Mouse (Mus musculus) midbrain, embryonic 15.5 days (tissue): ENCODE results near the gene Rrp9. TPM values are rescaled to one million over a fixed set of nuclear protein-coding genes. Genes with fewer than 3 reads are reported as not detected.
A peak's percentile ranks its signal among the peaks of the same experiment; 100 is the strongest.

Source experiments
- ATAC-seq: fragments of 200-750 bp; cut with Nextera tagmentation; replicated peaks from 2 replicates; pipeline ENCODE4 v1.8.0; 2017; ENCODE audit warnings: moderate TSS enrichment
- H3K27ac ChIP-seq: fragments of 300-500 bp; sonication (generic); 2 replicates; pipeline ENCODE4 v1.5.1; 2015; ENCODE audit warnings: mild to moderate bottlenecking, inconsistent platforms
- H3K27me3 ChIP-seq: fragments of 300-500 bp; sonication (generic); replicated peaks from 2 replicates; pipeline ENCODE4 v1.6.1; 2015; ENCODE audit warnings: inconsistent platforms
- H3K36me3 ChIP-seq: fragments of 300-500 bp; sonication (generic); replicated peaks from 2 replicates; pipeline ENCODE4 v1.6.1; 2015; ENCODE audit warnings: inconsistent platforms
- H3K4me1 ChIP-seq: fragments of 300-500 bp; sonication (generic); 2 replicates; pipeline ENCODE4 v1.6.1; 2015; ENCODE audit warnings: inconsistent platforms
- H3K4me2 ChIP-seq: fragments of 300-500 bp; sonication (generic); 2 replicates; pipeline ENCODE4 v1.6.1; 2015; ENCODE audit warnings: inconsistent platforms, mild to moderate bottlenecking, moderate library complexity
- H3K4me3 ChIP-seq: fragments of 300-500 bp; sonication (generic); 2 replicates; pipeline ENCODE4 v1.5.1; 2015; ENCODE audit warnings: mild to moderate bottlenecking, inconsistent platforms
- H3K9ac ChIP-seq: fragments of 300-500 bp; sonication (generic); 2 replicates; pipeline ENCODE4 v1.6.1; 2015; ENCODE audit warnings: mild to moderate bottlenecking, inconsistent platforms
- H3K9me3 ChIP-seq: fragments of 300-500 bp; sonication (generic); 2 replicates; pipeline ENCODE4 v1.6.1; 2016; ENCODE audit warnings: inconsistent platforms
- WGBS: fragments of 180-500 bp; shearing (Covaris S2); methylation state at CpG from one replicate; pipeline ENCODE4 v1.1.7; 2015; ENCODE audit warnings: mixed read lengths; 5-methylcytosine and 5-hydroxymethylcytosine counted together
- polyA plus RNA-seq: library from polyadenylated mRNA; unstranded; fragments of >200 nt; fragmentation: Nextera tagmentation; extraction: Ambion mirVana; gene quantifications from 2 replicates; pipeline ENCODE4 v1.2.1, GENCODE M21; 2015

Gene Rrp9
- polyA plus RNA-seq = 51.2 and 52.3 TPM in 2 replicates

- no peak for ATAC-seq
- Histone ChIP-seq H3K9ac (peak within 1 kb of the TSS; percentile 26), H3K27me3 (no peaks in the 10 kb centered on the region), H3K4me3 (peak within 1 kb of the TSS; percentile 72), H3K36me3 (no peaks in the 10 kb centered on the region), H3K4me1 (peaks cover 32% of the 10 kb centered on the region), H3K4me2 (peak within 1 kb of the TSS; percentile 34), H3K9me3 (no peaks in the 10 kb centered on the region), H3K27ac (0 out of 2 replicates have a peak within 1 kb of the TSS, but pooled peaks have one; percentile 51)
- WGBS = 87% methylated on average over 10 of the region's 10 CpGs
Observed at GRCm38 (mm10) chr9:106475663-106476001, at the start of gene Rrp9. Gene Rrp9 (plus strand): TSS chr9:106475963.

- Histone ChIP-seq H3K9me3 (no peaks in the 10 kb centered on the region), H3K9ac (peak overlapping the region; percentile 60), H3K27ac (peak overlapping the region; percentile 95), H3K4me3 (peak overlapping the region; percentile 66), H3K4me2 (peak overlapping the region; percentile 81), H3K36me3 (peaks cover 15% of the 10 kb centered on the region), H3K27me3 (no peaks in the 10 kb centered on the region), H3K4me1 (peaks cover 19% of the 10 kb centered on the region)
- peak; percentile 73 for ATAC-seq
- 9% methylated on average over 11 of the region's 11 CpGs for WGBS
Observed at GRCm38 (mm10) chr9:106428719-106429220, 47.0 kb upstream of the Rrp9 start.

GRCm38 (mm10) chr9:106429221-106430014 lies 46.3 kb upstream of the Rrp9 start, which contains the start of gene Rpl29:
Gene Rpl29 (plus strand): TSS chr9:106429454.
- Histone ChIP-seq H3K27me3 (no peaks in the 10 kb centered on the region), H3K9me3 (no peaks in the 10 kb centered on the region), H3K4me3 (peak within 1 kb of the TSS; percentile 66), H3K36me3 (peaks cover 15% of the 10 kb centered on the region), H3K27ac (peak within 1 kb of the TSS; percentile 95), H3K9ac (peak within 1 kb of the TSS; percentile 83), H3K4me1 (peaks cover 19% of the 10 kb centered on the region), H3K4me2 (peak within 1 kb of the TSS; percentile 81)
- WGBS = under 1% methylated on average over 55 of the region's 55 CpGs
- ATAC-seq = peak; percentile 88

GRCm38 (mm10) chr9:106430015-106430264 lies 45.8 kb upstream of the Rrp9 start:
- H3K4me3 ChIP-seq = peak overlapping the region; percentile 66
- no peaks in the 10 kb centered on the region for H3K27me3 ChIP-seq
- H3K9me3 ChIP-seq = no peaks in the 10 kb centered on the region
- peaks cover 19% of the 10 kb centered on the region for H3K4me1 ChIP-seq
- H3K4me2 ChIP-seq = peak overlapping the region; percentile 81
- peak overlapping the region; percentile 95 for H3K27ac ChIP-seq
- WGBS = 1% methylated on average over 4 of the region's 4 CpGs
- peak overlapping the region; percentile 83 for H3K9ac ChIP-seq
- peaks cover 15% of the 10 kb centered on the region for H3K36me3 ChIP-seq
- no peak for ATAC-seq

GRCm38 (mm10) chr9:106433389-106433788 lies 42.4 kb upstream of the Rrp9 start:
- no peaks in the 10 kb centered on the region for H3K9me3 ChIP-seq
- no peak overlapping the region for H3K27ac ChIP-seq
- H3K36me3 ChIP-seq = peaks cover 15% of the 10 kb centered on the region
- H3K4me2 ChIP-seq = no peak overlapping the region
- ATAC-seq = no peak
- H3K4me1 ChIP-seq = peaks cover 29% of the 10 kb centered on the region
- WGBS = 79% methylated on average over 7 of the region's 7 CpGs
- no peak overlapping the region for H3K4me3 ChIP-seq
- H3K9ac ChIP-seq = no peak overlapping the region
- H3K27me3 ChIP-seq = no peaks in the 10 kb centered on the region

GRCm38 (mm10) chr9:106436566-106436965 lies 39.2 kb upstream of the Rrp9 start:
- no peaks in the 10 kb centered on the region for H3K27me3 ChIP-seq
- H3K4me2 ChIP-seq = no peak overlapping the region
- H3K4me3 ChIP-seq = no peak overlapping the region
- H3K9ac ChIP-seq = no peak overlapping the region
- WGBS = 82% methylated on average over 9 of the region's 9 CpGs
- peaks cover 12% of the 10 kb centered on the region for H3K36me3 ChIP-seq
- no peak for ATAC-seq
- no peak overlapping the region for H3K27ac ChIP-seq
- no peaks in the 10 kb centered on the region for H3K9me3 ChIP-seq
- H3K4me1 ChIP-seq = peaks cover 21% of the 10 kb centered on the region

- Histone ChIP-seq H3K27ac (no peak overlapping the region), H3K36me3 (no peaks in the 10 kb centered on the region), H3K4me1 (peaks cover 27% of the 10 kb centered on the region), H3K9ac (no peak overlapping the region), H3K27me3 (no peaks in the 10 kb centered on the region), H3K4me2 (no peak overlapping the region), H3K4me3 (no peak overlapping the region), H3K9me3 (no peaks in the 10 kb centered on the region)
- no peak for ATAC-seq
- 75% methylated on average over 5 of the region's 5 CpGs for WGBS
Observed at GRCm38 (mm10) chr9:106442680-106443079, 33.1 kb upstream of the Rrp9 start.

- Histone ChIP-seq H3K36me3 (no peaks in the 10 kb centered on the region), H3K9me3 (no peaks in the 10 kb centered on the region), H3K9ac (no peak overlapping the region), H3K4me1 (peaks cover 28% of the 10 kb centered on the region), H3K27ac (no peak overlapping the region), H3K4me2 (no peak overlapping the region), H3K4me3 (no peak overlapping the region), H3K27me3 (no peaks in the 10 kb centered on the region)
- 77% methylated on average over 4 of the region's 4 CpGs for WGBS
- ATAC-seq = no peak
Observed at GRCm38 (mm10) chr9:106444836-106445235, 30.9 kb upstream of the Rrp9 start.

GRCm38 (mm10) chr9:106447348-106447747 lies 28.4 kb upstream of the Rrp9 start, which contains the start of the genes Abhd14b and Abhd14a:
Gene Abhd14b (plus strand): TSS chr9:106447459.
Gene Abhd14a (minus strand): TSS chr9:106447678.
- H3K36me3 ChIP-seq = no peaks in the 10 kb centered on the region
- peak within 1 kb of the TSS; percentile 70 for H3K27ac ChIP-seq
- H3K4me1 ChIP-seq = peaks cover 34% of the 10 kb centered on the region
- H3K9me3 ChIP-seq = no peaks in the 10 kb centered on the region
- H3K4me3 ChIP-seq = peak within 1 kb of the TSS; percentile 45
- peak within 1 kb of the TSS; percentile 76 for H3K4me2 ChIP-seq
- under 1% methylated on average over 24 of the region's 24 CpGs for WGBS
- H3K9ac ChIP-seq = peak within 1 kb of the TSS; percentile 66
- ATAC-seq = peak; percentile 81
- no peaks in the 10 kb centered on the region for H3K27me3 ChIP-seq

GRCm38 (mm10) chr9:106447951-106448350 lies 27.8 kb upstream of the Rrp9 start:
- WGBS = 42% methylated on average over 9 of the region's 9 CpGs
- no peaks in the 10 kb centered on the region for H3K36me3 ChIP-seq
- no peaks in the 10 kb centered on the region for H3K27me3 ChIP-seq
- H3K4me1 ChIP-seq = peaks cover 40% of the 10 kb centered on the region
- peak overlapping the region; percentile 45 for H3K4me3 ChIP-seq
- H3K27ac ChIP-seq = peak overlapping the region; percentile 70
- peak overlapping the region; percentile 66; the same call in 1 of the 2 replicates for H3K9ac ChIP-seq
- H3K9me3 ChIP-seq = no peaks in the 10 kb centered on the region
- peak overlapping the region; percentile 76 for H3K4me2 ChIP-seq
- ATAC-seq = peak; percentile 43; the same call in 1 of the 2 replicates

- H3K9ac ChIP-seq = peak overlapping the region; percentile 59
- H3K9me3 ChIP-seq = no peaks in the 10 kb centered on the region
- peaks cover 43% of the 10 kb centered on the region for H3K4me1 ChIP-seq
- H3K36me3 ChIP-seq = no peaks in the 10 kb centered on the region
- ATAC-seq = peak; percentile 51
- WGBS = 1% methylated on average over 23 of the region's 23 CpGs
- peak overlapping the region; percentile 43 for H3K4me3 ChIP-seq
- no peaks in the 10 kb centered on the region for H3K27me3 ChIP-seq
- peak overlapping the region; percentile 76 for H3K4me2 ChIP-seq
- peak overlapping the region; percentile 67 for H3K27ac ChIP-seq
Observed at GRCm38 (mm10) chr9:106448498-106449031, 27.2 kb upstream of the Rrp9 start.

- WGBS = 88% methylated on average over 8 of the region's 8 CpGs
- Histone ChIP-seq H3K27me3 (no peaks in the 10 kb centered on the region), H3K4me3 (no peak overlapping the region), H3K4me1 (peaks cover 51% of the 10 kb centered on the region), H3K27ac (no peak overlapping the region), H3K9ac (no peak overlapping the region), H3K36me3 (no peaks in the 10 kb centered on the region), H3K9me3 (no peaks in the 10 kb centered on the region), H3K4me2 (no peak overlapping the region)
- ATAC-seq = no peak
Observed at GRCm38 (mm10) chr9:106449947-106450346, 25.8 kb upstream of the Rrp9 start.
